In genomic region chr10:51911066-51911691, GRCm38 (mm10) we compare ENCODE assay signal across 20 mouse cellular contexts.
A peak's percentile ranks its signal among the peaks of the same experiment; 100 is the strongest.
DNase-seq lines count a peak whose midpoint lies in the region; ATAC-seq lines count a peak whose summit lies in the region.
"Had no signal": no experiment of that assay in that cellular context is flagged by ENCODE, and none has a peak within 500 bp of the region (broad histone marks: within the 10 kb centered on the region; RNA-seq: fewer than 3 reads in every experiment).

No protein-coding gene starts in this region.

- H3K27me3 ChIP-seq in hindbrain, embryonic 13.5 days, result peaks cover 19% of the 10 kb centered on the region; the same call in 1 of the 2 replicates
- H3K27me3 ChIP-seq in midbrain, embryonic 13.5 days, result no peaks in the 10 kb centered on the region; the same call in 1 of the 2 replicates
- H3K27me3 ChIP-seq: intestine, embryonic 15.5 days; limb, embryonic 12.5 days; Patski had no signal

- no peak overlapping the region for H3K4me3 ChIP-seq in hindbrain, embryonic 13.5 days
- no peak overlapping the region for H3K4me3 ChIP-seq in midbrain, embryonic 13.5 days (replicated peaks)
- H3K4me3 ChIP-seq: embryonic facial prominence, embryonic 10.5 days; intestine, embryonic 15.5 days; left cerebral cortex, adult 2 months; limb, embryonic 12.5 days; myocyte had no signal

- H3K9me3 ChIP-seq in hindbrain, embryonic 13.5 days, result no peaks in the 10 kb centered on the region
- H3K9me3 ChIP-seq in midbrain, embryonic 13.5 days, result no peaks in the 10 kb centered on the region
- H3K9me3 ChIP-seq: embryonic facial prominence, embryonic 10.5 days; intestine, embryonic 15.5 days; limb, embryonic 12.5 days had no signal

- H3K4me2 ChIP-seq in hindbrain, embryonic 13.5 days, result peak overlapping the region; percentile 25; the same call in 1 of the 2 replicates
- peak overlapping the region; percentile 15 for H3K4me2 ChIP-seq in midbrain, embryonic 13.5 days (replicated peaks)
- H3K4me2 ChIP-seq: heart, embryonic 11.5 days; intestine, embryonic 15.5 days; limb, embryonic 12.5 days had no signal

- H3K36me3 ChIP-seq in hindbrain, embryonic 13.5 days, result no peaks in the 10 kb centered on the region
- no peaks in the 10 kb centered on the region for H3K36me3 ChIP-seq in midbrain, embryonic 13.5 days
- H3K36me3 ChIP-seq: embryonic facial prominence, embryonic 10.5 days; intestine, embryonic 15.5 days; limb, embryonic 12.5 days had no signal

- no peak overlapping the region for H3K9ac ChIP-seq in hindbrain, embryonic 13.5 days
- H3K9ac ChIP-seq in midbrain, embryonic 13.5 days (replicated peaks), result no peak overlapping the region
- H3K9ac ChIP-seq: intestine, embryonic 15.5 days; limb, embryonic 12.5 days; liver, embryonic 14.5 days had no signal

- H3K4me1 ChIP-seq in hindbrain, embryonic 13.5 days (replicated peaks), result peaks cover 5% of the 10 kb centered on the region
- peaks cover 10% of the 10 kb centered on the region; the same call in 1 of the 2 replicates for H3K4me1 ChIP-seq in midbrain, embryonic 13.5 days (replicated peaks)
- H3K4me1 ChIP-seq: embryonic facial prominence, embryonic 10.5 days; intestine, embryonic 15.5 days; limb, embryonic 12.5 days had no signal

- H3K27ac ChIP-seq in hindbrain, embryonic 13.5 days, result no peak overlapping the region
- no peak overlapping the region for H3K27ac ChIP-seq in midbrain, embryonic 13.5 days
- H3K27ac ChIP-seq: embryonic facial prominence, embryonic 10.5 days; intestine, embryonic 15.5 days; left cerebral cortex, adult 2 months; limb, embryonic 12.5 days; liver, embryonic 14.5 days; stomach, postnatal 0 days had no signal

- no peak for ATAC-seq in hindbrain, embryonic 13.5 days (ENCODE audit: low FRiP score)
- ATAC-seq in midbrain, embryonic 13.5 days, result peak; percentile 72
- ATAC-seq: intestine, embryonic 15.5 days; lung, postnatal 0 days; Patski had no signal

- peak; percentile 2 for DNase-seq in retina, postnatal 1 day
- no peak for DNase-seq in retina, embryonic 14.5 days (ENCODE audit: low spot score)
- DNase-seq in kidney, adult 18-20 months, result no peak
- DNase-seq in cerebellum, adult 18-20 months, result no peak
- DNase-seq in adipocyte (ENCODE audit: low spot score), result no peak
- DNase-seq: cerebellum, postnatal 10 days; kidney, postnatal 10 days; thymus, postnatal 25 days had no signal

- 9% methylated on average over 10 of the region's 10 CpGs for WGBS in hindbrain, embryonic 13.5 days
- WGBS in midbrain, embryonic 13.5 days, result 8% methylated on average over 10 of the region's 10 CpGs
